Mouse (Mus musculus) leukemia stem cell, adult 10-12 weeks (primary cell): ENCODE measurements around the gene Espn. TPM values are rescaled to one million over a fixed set of nuclear protein-coding genes. Genes with fewer than 3 reads are reported as not detected.

Source experiments
- polyA plus RNA-seq: library from polyadenylated mRNA; stranded (reverse); fragments of >175 nt; gene quantifications from 2 replicates; pipeline ENCODE4 v1.2.3, GENCODE M21; 2012; ENCODE audit warnings: low replicate concordance

Espn gene
- 98.7 and 167 TPM in 2 replicates for polyA plus RNA-seq

GRCm38 (mm10) chr4:152151966-152152544, at the start of gene Espn:
TSS of gene Espn (minus strand) at chr4:152152371.

GRCm38 (mm10) chr4:152177537-152178343, 25.6 kb upstream of the Espn start, which contains the start of gene Acot7:
TSS of gene Acot7 (plus strand) at chr4:152178134.

GRCm38 (mm10) chr4:152158585-152159284, 6.6 kb upstream of the Espn start, which contains the start of gene Hes2:
TSS of gene Hes2 (plus strand) at chr4:152158867.

GRCm38 (mm10) chr4:152115921-152116612, 36.1 kb downstream of the Espn start, which contains the start of gene Tnfrsf25:
TSS of gene Tnfrsf25 (plus strand) at chr4:152115934.

GRCm38 (mm10) chr4:152072121-152072601, 80.0 kb downstream of the Espn start, which contains the start of gene Plekhg5:
TSS of gene Plekhg5 (plus strand) at chr4:152072498.

Other genes starting within 250 kb of the Espn start
- gene Dnajc11, start 218.7 kb downstream of the Espn start, polyA plus RNA-seq: 14.0 and 86.7 TPM in 2 replicates
- gene Thap3, start 163.4 kb downstream of the Espn start, polyA plus RNA-seq: 11.2 and 18.9 TPM in 2 replicates
- 1.9 and 4.4 TPM in 2 replicates for gene Phf13, start 156.1 kb downstream of the Espn start, polyA plus RNA-seq
- gene Klhl21, start 143.6 kb downstream of the Espn start, polyA plus RNA-seq: 13.8 and 16.0 TPM in 2 replicates
- gene Zbtb48, start 124.7 kb downstream of the Espn start, polyA plus RNA-seq: 5.6 and 9.8 TPM in 2 replicates
- not detected in 2 replicates for gene Tas1r1, start 113.8 kb downstream of the Espn start, polyA plus RNA-seq
- gene Nol9, start 113.0 kb downstream of the Espn start, polyA plus RNA-seq: 67.1 and 129 TPM in 2 replicates
- gene Plekhg5, start 79.9 kb downstream of the Espn start, polyA plus RNA-seq: 42.2 and 57.4 TPM in 2 replicates
- 2.3 and 5.3 TPM in 2 replicates for gene Tnfrsf25, start 36.4 kb downstream of the Espn start, polyA plus RNA-seq
- 0.62 TPM in 1 of 2 replicates, not detected in the other for gene Hes2, start 6.5 kb upstream of the Espn start, polyA plus RNA-seq
- 6.4 and 15.0 TPM in 2 replicates for gene Acot7, start 25.8 kb upstream of the Espn start, polyA plus RNA-seq
- gene Gpr153, start 121.9 kb upstream of the Espn start, polyA plus RNA-seq: 0.48 TPM in 1 of 2 replicates, not detected in the other
- gene Hes3, start 139.3 kb upstream of the Espn start, polyA plus RNA-seq: 0.22 and 0.50 TPM in 2 replicates
- gene Icmt, start 144.9 kb upstream of the Espn start, polyA plus RNA-seq: 17.2 and 31.3 TPM in 2 replicates
- 0.23 TPM in 1 of 2 replicates, not detected in the other for gene Rnf207, start 166.6 kb upstream of the Espn start, polyA plus RNA-seq
- 12.8 and 43.2 TPM in 2 replicates for gene Rpl22, start 173.4 kb upstream of the Espn start, polyA plus RNA-seq
- gene Chd5, start 186.3 kb upstream of the Espn start, polyA plus RNA-seq: 0.09 TPM in 1 of 2 replicates, not detected in the other